Mouse (Mus musculus) liver, embryonic 13.5 days (tissue): ENCODE results near the gene Fndc11. TPM values are rescaled to one million over a fixed set of nuclear protein-coding genes. Genes with fewer than 3 reads are reported as not detected.
A peak's percentile ranks its signal among the peaks of the same experiment; 100 is the strongest.
"Not testable (repeated sequence)": the region's sequence is repeated elsewhere in the genome, so short reads cannot be mapped to it uniquely, and the experiment has no call there.

Experiments used
- ATAC-seq: fragments of 200-750 bp; cut with Nextera tagmentation; 2 replicates; pipeline ENCODE4 v1.8.0; 2017; ENCODE audit warnings: low read depth, mild to moderate bottlenecking, moderate number of reproducible peaks, moderate library complexity
- DNase-seq: peaks from one replicate; pipeline ENCODE4 v3.0.0; 2022
- H3K27ac ChIP-seq: fragments of 300-500 bp; sonication (generic); 2 replicates; pipeline ENCODE4 v1.5.1; 2015; ENCODE audit warnings: moderate library complexity, mild to moderate bottlenecking, inconsistent platforms
- H3K27me3 ChIP-seq: fragments of 300-500 bp; sonication (generic); 2 replicates; pipeline ENCODE4 v1.6.1; 2015; ENCODE audit warnings: mild to moderate bottlenecking, inconsistent platforms
- H3K36me3 ChIP-seq: fragments of 300-500 bp; sonication (generic); 2 replicates; pipeline ENCODE4 v1.6.1; 2015; ENCODE audit warnings: mild to moderate bottlenecking, inconsistent platforms
- H3K4me1 ChIP-seq: fragments of 300-500 bp; sonication (generic); replicated peaks from 2 replicates; pipeline ENCODE4 v1.6.1; 2015; ENCODE audit warnings: inconsistent platforms
- H3K4me2 ChIP-seq: fragments of 300-500 bp; sonication (generic); 2 replicates; pipeline ENCODE4 v1.6.1; 2015; ENCODE audit warnings: inconsistent platforms, mild to moderate bottlenecking, moderate library complexity
- H3K4me3 ChIP-seq: fragments of 300-500 bp; sonication (generic); replicated peaks from 2 replicates; pipeline ENCODE4 v1.5.1; 2015; ENCODE audit warnings: mild to moderate bottlenecking, inconsistent platforms
- H3K9ac ChIP-seq: fragments of 300-500 bp; sonication (generic); 2 replicates; pipeline ENCODE4 v1.6.1; 2015; ENCODE audit warnings: mild to moderate bottlenecking, inconsistent platforms
- H3K9me3 ChIP-seq: fragments of 300-500 bp; sonication (generic); replicated peaks from 2 replicates; pipeline ENCODE4 v1.6.1; 2016; ENCODE audit warnings: inconsistent platforms
- WGBS: fragments of 180-500 bp; shearing (Covaris S2); methylation state at CpG from one replicate; pipeline ENCODE4 v1.1.7; 2015; ENCODE audit not compliant: insufficient replicate concordance; 5-methylcytosine and 5-hydroxymethylcytosine counted together
- polyA plus RNA-seq: library from polyadenylated mRNA; unstranded; fragments of >200 nt; fragmentation: Nextera tagmentation; extraction: Ambion mirVana; gene quantifications from 2 replicates; pipeline ENCODE4 v1.2.1, GENCODE M21; 2015

Gene Fndc11
- 0.15 TPM in 1 of 2 replicates, not detected in the other for polyA plus RNA-seq

DNA sequence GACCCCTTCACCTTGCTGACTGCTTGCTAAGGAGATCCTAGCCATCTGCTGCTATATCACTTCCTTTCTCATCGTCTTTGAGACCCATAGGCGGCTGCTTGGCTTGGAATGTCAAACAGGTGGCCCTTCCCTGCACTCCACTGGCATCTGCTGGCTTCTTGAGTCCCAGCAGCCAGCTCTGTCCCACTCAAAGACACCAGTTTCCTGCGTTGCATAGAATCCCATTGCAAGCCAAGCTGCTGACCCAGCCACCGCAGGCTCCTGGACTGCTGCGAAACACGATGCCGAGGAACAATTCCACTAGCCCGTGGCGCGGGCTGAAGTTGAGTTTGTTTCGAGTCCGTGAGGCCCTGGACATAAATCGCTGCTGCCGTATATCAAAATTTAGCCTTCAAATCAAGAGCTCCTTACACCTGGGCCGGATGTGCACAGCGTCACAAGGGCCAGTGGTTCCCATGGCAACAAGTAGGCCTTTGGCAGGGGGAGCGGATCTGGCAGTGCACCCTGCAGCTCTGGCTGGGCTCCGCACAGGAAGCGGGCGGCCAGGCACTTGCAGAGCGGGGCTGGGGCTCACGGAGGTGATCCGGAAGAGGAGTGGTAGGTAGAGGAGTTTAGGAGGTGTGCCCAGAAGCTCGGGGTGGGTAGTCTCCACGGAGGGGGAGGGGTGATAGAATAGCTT, at the start of gene Fndc11:
TSS of gene Fndc11 (plus strand) at position 476 of the 679 bp plus-strand sequence.
- peaks cover 32% of the 10 kb centered on the region for H3K4me1 ChIP-seq
- H3K9ac ChIP-seq = peak within 1 kb of the TSS; percentile 9; the same call in 1 of the 2 replicates
- H3K4me3 ChIP-seq = peak within 1 kb of the TSS; percentile 35
- no peaks in the 10 kb centered on the region for H3K36me3 ChIP-seq
- H3K4me2 ChIP-seq = peak within 1 kb of the TSS; percentile 56
- DNase-seq = peak; percentile 39
- peak; percentile 76 for ATAC-seq
- H3K27ac ChIP-seq = no peak within 1 kb of the TSS; the same call in 1 of the 2 replicates
- WGBS = 6% methylated on average over 25 of the region's 25 CpGs
- no peaks in the 10 kb centered on the region for H3K9me3 ChIP-seq
- peaks cover 45% of the 10 kb centered on the region for H3K27me3 ChIP-seq

DNA sequence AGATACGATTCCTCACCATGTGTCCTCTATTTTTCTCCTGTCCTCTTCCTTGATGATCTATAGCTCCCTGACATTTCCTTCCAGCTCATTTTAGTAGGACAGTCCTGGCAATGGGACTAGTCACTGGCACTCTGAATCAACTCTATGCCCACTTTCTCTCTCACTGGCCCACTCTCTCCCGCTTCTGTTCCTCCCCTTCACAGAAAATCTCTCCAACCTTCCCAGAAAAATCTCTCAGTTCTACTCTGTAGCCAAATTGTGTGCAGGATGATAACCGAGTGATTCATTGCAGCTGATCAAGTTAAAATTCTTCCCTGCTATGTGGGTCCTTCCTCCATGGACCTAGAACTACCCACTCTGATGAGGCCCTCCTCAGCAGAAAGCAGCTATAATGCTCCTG, 45.2 kb upstream of the Fndc11 start:
- no peaks in the 10 kb centered on the region for H3K36me3 ChIP-seq
- H3K9ac ChIP-seq = no peak overlapping the region
- H3K4me3 ChIP-seq = no peak overlapping the region
- ATAC-seq (no peak), DNase-seq (no peak)
- H3K9me3 ChIP-seq = no peaks in the 10 kb centered on the region
- 58% methylated on average over 3 of the region's 3 CpGs for WGBS
- H3K4me2 ChIP-seq = no peak overlapping the region
- no peak overlapping the region for H3K27ac ChIP-seq
- no peaks in the 10 kb centered on the region for H3K4me1 ChIP-seq
- H3K27me3 ChIP-seq = peaks cover 10% of the 10 kb centered on the region; the same call in 1 of the 2 replicates

DNA sequence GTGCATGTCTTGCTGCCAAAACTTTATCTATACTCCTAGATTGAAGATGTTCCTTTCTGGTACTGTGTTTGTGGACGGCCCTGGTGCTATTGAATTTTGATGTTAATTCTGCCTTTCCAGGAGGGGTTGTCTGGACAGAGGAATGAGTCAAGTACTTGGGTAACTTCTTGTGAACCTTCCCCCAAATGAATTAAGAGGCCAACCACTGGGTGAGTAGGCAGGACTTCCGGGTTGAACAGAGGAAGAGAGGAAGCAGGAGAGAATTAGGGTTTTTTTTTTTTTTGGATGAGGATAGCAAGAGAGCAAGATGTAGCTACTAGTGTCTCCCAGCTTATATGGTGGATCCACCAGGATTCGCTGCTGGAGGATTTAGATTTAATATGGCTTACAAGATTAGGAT, 41.8 kb upstream of the Fndc11 start:
- WGBS = 52% methylated on average over 3 of the region's 3 CpGs
- no peaks in the 10 kb centered on the region for H3K9me3 ChIP-seq
- no peak overlapping the region for H3K4me2 ChIP-seq
- H3K27me3 ChIP-seq = peaks cover 10% of the 10 kb centered on the region; the same call in 1 of the 2 replicates
- no peaks in the 10 kb centered on the region for H3K36me3 ChIP-seq
- no peak overlapping the region for H3K27ac ChIP-seq
- no peak overlapping the region for H3K4me3 ChIP-seq
- DNase-seq = no peak
- no peak overlapping the region for H3K9ac ChIP-seq
- no peak for ATAC-seq
- H3K4me1 ChIP-seq = no peaks in the 10 kb centered on the region

DNA sequence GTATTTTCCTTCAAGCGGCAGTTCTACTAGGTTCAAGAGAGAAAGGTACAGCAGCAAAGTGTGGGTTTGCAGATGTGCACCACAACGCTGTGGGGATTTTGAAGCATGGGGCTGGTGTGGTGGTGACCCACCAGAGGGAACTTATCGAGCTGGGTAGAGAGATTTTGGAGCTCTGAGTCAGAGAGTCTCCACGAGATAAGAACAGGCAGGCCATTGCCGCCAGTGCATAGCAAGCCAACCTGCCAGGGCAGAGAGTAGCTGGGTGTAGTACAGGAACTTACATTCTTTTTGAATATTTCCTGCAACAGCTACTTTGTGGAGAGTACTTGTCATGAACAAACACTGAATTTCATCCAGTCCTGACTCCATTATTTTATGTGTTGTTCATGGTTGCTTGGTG, 41.3 kb upstream of the Fndc11 start:
- H3K27me3 ChIP-seq = peaks cover 10% of the 10 kb centered on the region; the same call in 1 of the 2 replicates
- no peak overlapping the region for H3K4me2 ChIP-seq
- no peak for DNase-seq
- WGBS = 41% methylated on average over 5 of the region's 5 CpGs
- H3K9me3 ChIP-seq = no peaks in the 10 kb centered on the region
- H3K27ac ChIP-seq = no peak overlapping the region
- no peak overlapping the region for H3K9ac ChIP-seq
- no peak overlapping the region for H3K4me3 ChIP-seq
- H3K36me3 ChIP-seq = no peaks in the 10 kb centered on the region
- no peak for ATAC-seq
- no peaks in the 10 kb centered on the region for H3K4me1 ChIP-seq

DNA sequence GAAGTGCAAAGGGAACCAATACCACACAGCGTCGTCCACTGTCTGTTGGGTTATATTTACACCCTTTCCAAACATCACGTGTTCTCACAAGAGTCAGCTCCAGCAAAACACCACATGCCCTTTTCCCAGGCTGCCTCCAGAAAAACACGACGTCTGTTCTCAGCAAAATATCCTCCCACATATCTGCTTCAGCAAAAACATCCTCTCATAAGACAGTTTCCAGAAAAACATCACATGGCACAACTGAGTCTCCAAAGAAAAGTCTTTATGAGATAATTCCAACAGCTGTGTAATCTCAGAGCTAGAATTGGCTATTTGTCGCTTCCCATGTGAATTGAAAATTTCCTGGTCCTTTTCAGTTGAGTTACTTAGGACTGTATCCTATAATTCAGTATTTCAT, 38.9 kb upstream of the Fndc11 start:
- no peak overlapping the region for H3K27ac ChIP-seq
- peaks cover 7% of the 10 kb centered on the region; the same call in 1 of the 2 replicates for H3K27me3 ChIP-seq
- no peak overlapping the region for H3K4me3 ChIP-seq
- no peak for ATAC-seq
- DNase-seq = no peak
- H3K9ac ChIP-seq = no peak overlapping the region
- WGBS = 64% methylated on average over 6 of the region's 6 CpGs
- no peaks in the 10 kb centered on the region for H3K4me1 ChIP-seq
- H3K9me3 ChIP-seq = no peaks in the 10 kb centered on the region
- no peak overlapping the region for H3K4me2 ChIP-seq
- H3K36me3 ChIP-seq = no peaks in the 10 kb centered on the region

DNA sequence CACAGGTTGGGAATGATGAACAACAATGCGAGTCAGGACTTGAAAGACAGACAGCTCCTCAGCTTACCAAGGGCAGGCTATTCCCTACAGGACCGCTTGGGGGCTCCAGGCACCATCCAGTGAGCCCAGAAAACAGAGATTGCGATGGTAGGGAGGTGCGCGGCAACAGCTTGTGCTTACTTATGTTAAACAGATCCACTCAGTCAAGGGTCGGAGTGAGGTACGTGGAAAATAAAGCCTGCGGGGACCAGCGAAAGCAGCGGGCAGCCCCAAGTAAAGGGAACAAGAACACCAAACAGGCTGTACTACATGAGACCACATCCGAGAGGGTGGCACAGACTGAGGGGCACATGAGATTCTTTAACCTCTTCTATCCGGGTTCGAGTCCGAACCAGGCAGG, 33.2 kb upstream of the Fndc11 start:
- under 1% methylated on average over 14 of the region's 14 CpGs for WGBS
- DNase-seq = peak; percentile 79
- ATAC-seq = peak; percentile 75
- Histone ChIP-seq H3K9me3 (no peaks in the 10 kb centered on the region), H3K4me1 (peaks cover 28% of the 10 kb centered on the region), H3K4me3 (peak overlapping the region; percentile 82), H3K27me3 (no peaks in the 10 kb centered on the region), H3K36me3 (no peaks in the 10 kb centered on the region), H3K9ac (peak overlapping the region; percentile 68), H3K4me2 (peak overlapping the region; percentile 98), H3K27ac (peak overlapping the region; percentile 80)

DNA sequence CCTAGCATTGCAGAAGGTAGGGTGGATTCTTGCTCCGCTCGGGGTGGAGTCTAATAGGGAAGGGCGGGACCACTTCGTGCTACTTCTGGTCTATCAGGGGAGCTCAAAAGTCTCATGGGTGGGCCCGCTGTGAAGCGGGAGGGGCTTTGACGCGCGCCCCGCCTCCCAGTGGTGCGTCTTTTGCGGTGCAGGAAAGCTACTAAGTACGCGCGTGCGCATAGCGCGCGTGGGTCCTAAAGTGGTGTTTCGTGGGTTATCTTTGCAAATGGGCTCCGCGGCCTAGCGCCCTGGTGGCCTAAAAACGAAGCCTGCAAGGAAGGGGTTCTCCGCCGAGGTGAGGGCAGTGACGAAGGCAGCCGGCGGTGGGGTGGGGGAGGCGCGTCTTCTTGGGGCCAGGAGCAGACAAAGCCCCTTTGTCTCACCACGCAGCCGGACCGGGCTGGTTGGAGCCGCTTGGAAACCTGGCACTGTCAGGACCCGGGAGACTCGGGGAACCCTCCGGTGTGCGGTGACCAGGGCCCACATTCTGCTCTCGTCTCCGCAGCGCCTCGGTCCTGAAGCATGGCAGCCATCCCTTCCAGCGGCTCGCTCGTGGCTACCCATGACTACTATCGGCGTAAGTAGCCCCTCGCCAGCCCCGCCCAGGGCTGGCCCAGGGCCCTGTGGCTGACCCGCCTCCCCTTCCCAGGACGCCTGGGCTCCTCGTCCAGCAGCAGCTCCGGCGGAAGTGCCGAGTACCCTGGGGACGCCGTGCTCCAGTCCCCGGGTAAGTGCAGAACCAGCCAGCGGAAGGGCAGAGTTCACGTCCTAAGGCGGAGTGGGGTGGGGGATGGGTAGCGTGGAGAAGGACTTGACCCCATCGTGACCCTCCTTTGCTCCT, 32.5 kb upstream of the Fndc11 start, which contains the start of gene Ppdpf:
TSS of gene Ppdpf (plus strand) at position 127 of the 880 bp plus-strand sequence.
- H3K27ac ChIP-seq = peak within 1 kb of the TSS; percentile 86
- H3K4me2 ChIP-seq = peak within 1 kb of the TSS; percentile 98
- WGBS = under 1% methylated on average over 64 of the region's 64 CpGs

DNA sequence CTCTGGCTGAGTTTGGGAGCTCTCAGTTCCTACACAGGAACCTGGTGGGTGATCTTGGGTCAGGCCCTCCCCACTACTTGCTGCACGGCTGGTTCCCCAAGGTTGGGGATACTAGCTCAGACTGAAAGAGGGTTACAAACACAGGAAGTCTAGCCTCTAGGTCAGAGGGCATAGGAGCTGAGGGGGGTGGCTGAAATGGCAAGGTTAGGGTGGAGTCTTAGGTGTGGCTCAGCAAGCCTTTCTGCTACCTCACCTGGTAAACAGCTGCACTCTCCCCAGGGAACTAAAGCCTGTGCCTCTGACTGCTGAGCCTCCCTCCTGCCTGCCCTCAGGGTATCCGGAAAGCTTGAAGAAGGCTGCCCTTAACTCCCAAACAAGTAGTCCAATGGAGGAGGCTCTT, 31.1 kb upstream of the Fndc11 start:
- H3K4me1 ChIP-seq = peaks cover 28% of the 10 kb centered on the region
- H3K27me3 ChIP-seq = peaks cover 4% of the 10 kb centered on the region; the same call in 1 of the 2 replicates
- 72% methylated on average over 2 of the region's 2 CpGs for WGBS
- peak overlapping the region; percentile 88 for H3K9ac ChIP-seq
- peak overlapping the region; percentile 70 for H3K27ac ChIP-seq
- peak overlapping the region; percentile 98 for H3K4me2 ChIP-seq
- H3K9me3 ChIP-seq = no peaks in the 10 kb centered on the region
- H3K4me3 ChIP-seq = peak overlapping the region; percentile 82; the same call in 1 of the 2 replicates
- no peaks in the 10 kb centered on the region for H3K36me3 ChIP-seq
- no peak for DNase-seq
- no peak for ATAC-seq

More for the DNA sequence above, 32.5 kb upstream of the Fndc11 start, which contains the start of gene Ppdpf:
- ATAC-seq (peak; percentile 98), DNase-seq (peak; percentile 97)
- Histone ChIP-seq H3K9ac (peak within 1 kb of the TSS; percentile 88), H3K36me3 (no peaks in the 10 kb centered on the region), H3K4me1 (peaks cover 28% of the 10 kb centered on the region), H3K4me3 (peak within 1 kb of the TSS; percentile 82), H3K27me3 (no peaks in the 10 kb centered on the region), H3K9me3 (no peaks in the 10 kb centered on the region)

DNA sequence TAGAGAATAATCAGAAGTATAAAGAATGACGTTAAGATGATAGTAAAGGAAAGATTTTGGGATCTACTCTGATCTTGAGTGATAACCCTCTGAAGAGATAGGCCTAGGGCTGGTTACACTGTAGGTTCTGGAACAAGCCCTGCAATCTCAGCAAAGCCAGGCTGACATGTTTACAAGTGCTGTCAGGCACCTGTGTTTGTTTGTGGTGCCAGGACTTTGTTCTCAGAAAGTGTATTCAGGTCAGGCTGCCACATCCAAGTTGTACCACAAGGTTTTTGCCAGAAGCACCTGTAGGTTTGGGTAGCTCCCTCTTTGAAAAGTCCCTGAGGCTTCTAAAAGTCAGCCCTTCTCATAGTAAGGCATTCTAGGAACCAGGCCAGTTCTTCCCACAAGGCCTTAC, 30.5 kb upstream of the Fndc11 start:
- H3K4me1 ChIP-seq = peaks cover 28% of the 10 kb centered on the region
- H3K4me3 ChIP-seq = no peak overlapping the region
- H3K4me2 ChIP-seq = no peak overlapping the region
- H3K9ac ChIP-seq = 0 out of 2 replicates have a peak overlapping the region, but pooled peaks have one; percentile 88
- ATAC-seq (no peak), DNase-seq (no peak)
- peaks cover 7% of the 10 kb centered on the region for H3K27me3 ChIP-seq
- H3K27ac ChIP-seq = peak overlapping the region; percentile 70
- H3K36me3 ChIP-seq = no peaks in the 10 kb centered on the region
- no peaks in the 10 kb centered on the region for H3K9me3 ChIP-seq
- WGBS = 67% methylated on average over 1 of the region's 1 CpGs

DNA sequence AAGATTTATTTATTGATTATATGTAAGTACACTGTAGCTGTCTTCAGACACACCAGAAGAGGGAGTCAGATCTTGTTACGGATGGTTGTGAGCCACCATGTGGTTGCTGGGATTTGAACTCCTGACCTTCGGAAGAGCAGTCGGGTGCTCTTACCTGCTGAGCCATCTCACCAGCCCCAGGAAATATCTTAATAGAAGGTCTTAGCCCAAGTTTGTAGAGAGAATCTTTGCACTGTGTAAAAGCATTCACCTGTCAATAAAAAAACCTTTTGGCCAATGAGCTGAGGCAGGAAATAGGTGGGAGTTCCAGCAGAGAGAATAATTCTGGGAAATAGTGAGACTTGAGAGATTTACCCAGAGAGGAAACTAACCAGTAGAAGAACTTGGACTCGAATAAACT, 28.4 kb upstream of the Fndc11 start:
- H3K4me2 ChIP-seq, H3K9ac ChIP-seq, H3K36me3 ChIP-seq, ATAC-seq, H3K4me3 ChIP-seq, H3K27ac ChIP-seq, H3K9me3 ChIP-seq, DNase-seq: not testable (repeated sequence)
- Histone ChIP-seq H3K27me3 (peaks cover 21% of the 10 kb centered on the region), H3K4me1 (peaks cover 32% of the 10 kb centered on the region)
- 53% methylated on average over 4 of the region's 4 CpGs for WGBS

DNA sequence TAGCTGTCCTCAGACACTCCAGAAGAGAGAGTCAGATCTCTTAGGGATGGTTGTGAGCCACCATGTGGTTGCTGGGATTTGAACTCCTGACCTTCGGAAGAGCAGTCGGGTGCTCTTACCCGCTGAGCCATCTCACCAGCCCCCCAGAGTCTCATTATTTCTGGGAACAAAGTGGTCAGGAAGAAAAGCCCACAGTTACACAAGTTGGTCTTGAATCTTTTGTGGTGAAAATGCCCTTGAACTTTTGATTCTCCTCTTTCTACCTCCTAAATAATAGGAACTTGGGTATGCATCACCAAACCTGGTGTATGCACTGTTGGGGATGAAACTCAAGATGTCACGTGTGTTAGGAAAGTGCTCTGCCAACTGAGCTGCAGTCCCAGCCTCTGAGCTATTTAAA, 27.9 kb upstream of the Fndc11 start:
- Histone ChIP-seq H3K4me2 (no peak overlapping the region), H3K9ac (no peak overlapping the region), H3K27ac (no peak overlapping the region), H3K4me1 (peaks cover 34% of the 10 kb centered on the region), H3K4me3 (no peak overlapping the region), H3K36me3 (no peaks in the 10 kb centered on the region), H3K9me3 (no peaks in the 10 kb centered on the region), H3K27me3 (peaks cover 21% of the 10 kb centered on the region)
- 64% methylated on average over 4 of the region's 4 CpGs for WGBS
- DNase-seq = no peak
- ATAC-seq = no peak
